ENCODE assay signal across 20 mouse cellular contexts in the genomic region with DNA sequence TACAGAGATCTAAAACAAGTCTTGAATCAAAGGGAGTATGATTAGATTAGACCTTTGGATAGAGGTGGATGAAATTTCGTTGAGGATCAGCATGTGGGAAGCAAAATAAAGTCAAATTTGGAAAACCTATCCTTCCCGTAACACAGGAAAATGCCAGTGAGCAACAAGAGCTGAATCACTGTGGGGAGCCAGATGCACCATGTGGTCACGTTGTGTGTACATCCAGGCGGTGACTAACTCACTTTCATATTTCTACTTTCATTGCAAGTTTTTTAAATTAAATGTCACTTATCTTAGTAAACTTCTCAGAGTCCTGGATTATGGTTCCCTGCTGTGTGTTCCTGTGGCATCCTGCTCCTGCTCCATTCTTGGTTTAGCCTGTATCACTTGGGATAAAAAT. TPM values are rescaled to one million over a fixed set of nuclear protein-coding genes. Genes with fewer than 3 reads are reported as not detected.
DNase-seq lines count a peak whose midpoint lies in the region; TF ChIP-seq lines count a peak whose summit lies in the region.
"Had no signal": no experiment of that assay in that cellular context is flagged by ENCODE, and none has a peak within 500 bp of the region (broad histone marks: within the 10 kb centered on the region; RNA-seq: fewer than 3 reads in every experiment).

No protein-coding gene starts in this region.

- H3K27ac ChIP-seq in left cerebral cortex, adult 2 months: peak overlapping the region; percentile 58
- H3K27ac ChIP-seq: embryonic facial prominence, embryonic 10.5 days; forebrain, embryonic 13.5 days; heart, embryonic 13.5 days had no signal

- H3K4me3 ChIP-seq in left cerebral cortex, adult 2 months: no peak overlapping the region
- H3K4me3 ChIP-seq: embryonic facial prominence, embryonic 10.5 days; forebrain, embryonic 13.5 days; heart, embryonic 13.5 days had no signal

- DNase-seq in layer of hippocampus, adult 11-12 months (ENCODE audit: low spot score): peak; percentile 20
- no peak for DNase-seq in layer of hippocampus, postnatal 10 days (ENCODE audit: low spot score in 2 of 2)
- no peak for DNase-seq in left cerebral cortex, adult 2 months (ENCODE audit: extremely low spot score in 1 of 2, low spot score in 2 of 2)
- no peak for DNase-seq in left cerebral cortex, adult 11 months (ENCODE audit: low spot score)
- peak; percentile 48 for DNase-seq in right cerebral cortex, postnatal 25 days
- no peak for DNase-seq in right cerebral cortex, postnatal 10 days (ENCODE audit: low spot score in 2 of 2)
- no peak for DNase-seq in spleen, postnatal 10 days (ENCODE audit: low spot score in 2 of 2)
- DNase-seq: adrenal gland, postnatal 14 days; cerebellum, adult 2 months; cerebellum, postnatal 10 days; forebrain, postnatal 0 days; gastrocnemius, postnatal 36 days; heart, adult 11 months; heart, postnatal 36 days had no signal

- TF ChIP-seq CTCF in left cerebral cortex, adult 2 months (IDR thresholded peaks at IDR 0.05): no peak

- intact Hi-C loops in left cerebral cortex, adult 2 months (cut with DNase I): loop anchor here (1.0 to 5.0 kb wide), 2 partner anchors 44 to 221 kb away; no protein-coding TSS in a partner anchor

RNA-seq across cellular contexts. Expression of a gene that starts 47.6 kb away (rescaled TPM):
- 1 to 10 TPM in 1 of 2 experiments, under 1 TPM in 1; 0.83 to 1.6 TPM for total RNA-seq in layer of hippocampus, postnatal 10 days (2021)
- under 1 TPM; 0.68 to 0.86 TPM for total RNA-seq in left cerebral cortex, adult 2 months (2021)
- total RNA-seq: adrenal gland, adult 18-20 months; adrenal gland, postnatal 14 days; CH12.LX; forebrain, postnatal 0 days; gastrocnemius, adult 8-10 months; gastrocnemius, postnatal 36 days; heart, postnatal 36 days had no signal

Comparison
In these comparisons a context has a peak if more than half of its experiments do, and no peak if none do; other contexts are left out.
1. DNase-seq: peak in layer of hippocampus, adult 11-12 months (single experiment) and right cerebral cortex, postnatal 25 days (single experiment); none in layer of hippocampus, postnatal 10 days (0 of 2), left cerebral cortex, adult 2 months (0 of 2), left cerebral cortex, adult 11 months (single experiment), right cerebral cortex, postnatal 10 days (0 of 2) and spleen, postnatal 10 days (0 of 2).